Mouse (Mus musculus) gastrocnemius, adult 2 months (tissue): ENCODE results near the gene Tff1. TPM values are rescaled to one million over a fixed set of nuclear protein-coding genes. Genes with fewer than 3 reads are reported as not detected.

Source experiments
- DNase-seq: peaks from one replicate; pipeline ENCODE4 v3.0.0; 2022
- H3K27ac ChIP-seq: fragments of 200-600 bp; 2 replicates; pipeline ENCODE4 v1.8.1; 2022; ENCODE audit warnings: mild to moderate bottlenecking
- H3K4me3 ChIP-seq: fragments of 200-600 bp; 2 replicates; pipeline ENCODE4 v1.8.1; 2022; ENCODE audit warnings: mild to moderate bottlenecking, moderate library complexity
- CTCF ChIP-seq: fragments of 200-600 bp; IDR thresholded peaks from 2 replicates; pipeline ENCODE4 v1.8.1; 2022; ENCODE audit warnings: antibody characterized with exemption, mild to moderate bottlenecking, moderate library complexity
- intact Hi-C: fragments of 180-260 bp; cut with DNase I; formaldehyde crosslinking; loops from one replicate; pipeline ENCODE4 v1.15.1; 2025
- total RNA-seq, 2 experiments: library from RNA; stranded (reverse); gene quantifications; 2 replicates each; pipeline ENCODE4 v1.2.3; 2021

The Tff1 gene
- total RNA-seq, 2 experiments from 2014 or later, result not detected

DNA sequence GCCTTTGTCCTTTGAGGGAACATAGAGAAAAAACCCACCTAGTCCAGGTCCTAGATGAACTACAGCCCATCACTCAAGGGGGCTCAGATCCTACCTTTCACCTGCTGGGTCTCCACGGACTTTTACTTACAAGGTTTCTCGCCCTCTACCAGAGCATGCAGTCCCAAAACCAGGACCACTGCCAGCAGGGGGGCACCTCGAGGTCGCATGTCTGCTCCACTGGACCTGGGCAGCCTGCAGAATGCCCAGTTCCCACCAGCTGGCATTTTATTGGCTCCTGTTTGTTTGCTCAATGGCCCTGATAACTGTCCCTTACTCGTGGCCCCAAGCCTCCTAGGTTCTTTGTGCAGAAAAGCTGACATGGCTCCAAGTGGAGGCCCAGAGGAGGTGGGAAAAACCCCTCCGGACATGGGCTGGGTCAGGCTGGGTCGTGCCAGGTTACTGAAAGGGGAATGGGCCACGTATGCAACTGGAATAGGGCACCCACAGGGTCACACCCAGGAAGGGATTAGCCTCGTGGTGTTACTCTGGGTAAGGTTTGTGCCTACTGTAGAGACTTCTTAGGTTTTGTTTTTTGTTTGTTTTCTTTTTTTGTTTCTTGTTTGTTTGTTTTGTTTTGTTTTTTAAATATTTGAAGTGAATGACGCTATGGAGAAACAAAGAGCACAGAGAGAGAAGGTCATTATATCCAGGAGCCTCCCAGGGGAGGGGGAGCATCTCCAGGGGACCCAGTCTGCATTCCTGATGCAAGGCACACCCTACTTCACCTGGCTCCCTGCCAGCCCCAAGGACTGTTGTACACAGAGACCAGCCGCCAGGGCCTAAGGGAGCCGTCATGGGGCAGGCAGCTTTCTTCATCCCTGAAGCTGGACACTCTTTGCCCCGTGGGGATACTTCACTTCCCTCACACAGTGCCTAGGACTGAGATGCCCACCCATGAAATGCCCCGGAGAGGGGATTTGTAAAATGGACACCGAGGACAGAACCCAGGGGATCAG lies 20.7 kb downstream of the Tff1 start, which contains the start of gene Tff2:
Gene Tff2, minus strand, starts transcription at position 243 of the 998 bp plus-strand sequence.
- TF ChIP-seq CTCF, result no peak
- no peak within 1 kb of the TSS for H3K4me3 ChIP-seq
- no peak for DNase-seq
- H3K27ac ChIP-seq, result no peak within 1 kb of the TSS
- intact Hi-C loops, result no loop called here

DNA sequence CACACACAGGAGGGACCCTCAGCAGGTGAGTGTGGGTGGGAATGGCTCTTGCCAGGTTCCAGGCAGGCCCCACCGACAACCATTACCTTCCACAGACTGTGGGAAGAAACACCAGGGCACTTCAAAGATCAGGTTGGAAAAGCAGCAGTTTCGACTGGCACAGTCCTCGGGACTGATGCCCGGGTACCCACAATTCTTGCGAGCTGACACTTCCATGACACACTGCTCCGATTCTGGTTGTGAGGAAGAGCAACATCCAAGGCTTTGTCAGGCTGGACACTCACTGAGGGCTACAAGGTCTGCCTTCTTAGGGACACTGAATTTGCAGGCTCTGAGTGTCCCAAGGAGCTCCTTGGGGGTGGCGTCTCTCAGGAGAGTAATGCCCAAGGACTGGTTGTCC lies 23.0 kb downstream of the Tff1 start:
- intact Hi-C loops, result no loop called here
- no peak for DNase-seq
- no peak for TF ChIP-seq CTCF
- no peak overlapping the region for H3K4me3 ChIP-seq
- no peak overlapping the region for H3K27ac ChIP-seq

DNA sequence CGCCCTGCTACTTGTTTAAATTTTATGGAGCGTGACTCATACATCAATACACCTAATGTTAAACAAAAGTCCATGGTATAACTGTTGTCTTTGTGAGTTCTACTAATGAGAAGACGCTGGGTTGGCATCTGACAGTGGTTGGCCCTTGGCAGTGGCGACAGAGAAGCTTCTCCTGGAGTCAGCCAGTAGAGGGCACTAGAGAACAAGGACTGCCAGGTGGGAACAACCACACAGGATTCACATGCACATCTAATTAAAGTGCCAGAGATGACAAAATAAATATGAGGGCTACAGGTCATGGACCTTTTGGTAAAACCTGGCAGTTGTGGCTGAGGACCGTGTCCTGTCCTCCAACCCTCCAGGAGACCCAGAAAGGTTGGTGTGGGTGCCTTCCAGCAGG lies 26.7 kb downstream of the Tff1 start:
- no peak overlapping the region for H3K27ac ChIP-seq
- no peak overlapping the region for H3K4me3 ChIP-seq
- DNase-seq, result peak; percentile 56
- intact Hi-C loops, result loop anchor here (1.0 to 10.0 kb wide), 2 partner anchors 49 to 206 kb away; no protein-coding TSS in a partner anchor
- TF ChIP-seq CTCF, result peak; percentile 87

DNA sequence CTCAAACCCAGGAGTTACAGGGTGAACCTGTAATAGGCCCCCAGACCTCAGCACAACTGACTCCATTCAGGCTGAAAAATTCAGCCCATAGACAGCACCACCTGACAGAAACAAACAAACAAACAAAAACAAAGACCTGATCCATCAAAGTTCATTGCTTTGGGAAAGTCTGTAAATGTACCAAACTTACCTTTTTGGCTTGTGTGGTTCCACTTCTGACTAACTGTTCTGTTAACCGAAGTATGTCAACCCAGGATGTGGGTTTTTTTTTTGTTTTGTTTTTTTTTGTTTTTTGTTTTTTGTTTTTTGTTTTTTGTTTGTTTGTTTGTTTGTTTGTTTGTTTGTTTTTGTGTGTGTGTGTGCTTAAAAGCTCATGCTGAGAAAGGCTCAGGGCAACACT lies 28.3 kb downstream of the Tff1 start:
- intact Hi-C loops, result loop anchor here (10.0 kb wide), 1 partner anchor 208 kb away; no protein-coding TSS in a partner anchor
- Histone ChIP-seq H3K27ac (no peak overlapping the region), H3K4me3 (no peak overlapping the region)
- no peak for TF ChIP-seq CTCF
- DNase-seq, result no peak

DNA sequence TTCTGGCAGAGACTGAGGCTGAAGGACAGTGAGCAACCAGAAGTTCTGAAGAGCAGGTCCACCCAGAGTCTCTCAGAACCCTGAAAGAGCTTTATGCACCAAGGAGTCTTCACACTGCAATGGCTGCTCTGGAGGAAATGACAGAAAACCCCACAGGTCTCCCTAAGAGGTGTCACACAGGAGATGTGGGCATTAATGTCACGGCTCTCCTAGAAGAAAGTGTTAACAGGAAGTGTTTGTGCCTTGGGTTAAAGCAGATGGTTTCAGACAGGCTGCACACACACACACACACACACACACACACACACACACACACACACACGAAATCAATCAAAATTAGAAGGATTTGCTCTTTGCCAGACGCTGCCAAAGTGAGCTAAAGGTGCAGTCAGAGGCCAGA lies 28.8 kb downstream of the Tff1 start:
- intact Hi-C loops, result loop anchor here (10.0 kb wide), 1 partner anchor 209 kb away; no protein-coding TSS in a partner anchor
- H3K27ac ChIP-seq, result no peak overlapping the region
- no peak for DNase-seq
- no peak overlapping the region for H3K4me3 ChIP-seq
- TF ChIP-seq CTCF, result no peak

DNA sequence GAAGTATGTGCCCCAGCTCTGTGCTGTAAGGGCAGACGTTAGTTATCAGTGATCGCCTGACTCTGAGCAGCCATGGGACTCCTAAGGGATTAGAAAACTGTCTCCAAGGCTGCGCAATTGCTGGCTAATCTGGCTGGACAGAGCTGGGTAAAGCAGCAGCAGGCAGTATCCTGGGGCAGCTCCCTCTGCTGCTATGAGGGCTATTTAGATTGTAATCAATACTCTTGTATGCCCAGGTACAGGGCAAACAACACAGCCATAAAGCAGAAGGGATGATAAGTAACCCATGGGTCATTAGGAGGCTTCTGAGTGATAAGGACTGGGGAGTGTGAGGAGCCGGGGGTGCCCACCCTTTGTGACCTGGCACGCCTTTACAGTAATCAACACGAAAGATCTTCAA lies 30.2 kb downstream of the Tff1 start:
- no peak for DNase-seq
- TF ChIP-seq CTCF, result no peak
- Histone ChIP-seq H3K4me3 (no peak overlapping the region), H3K27ac (no peak overlapping the region)
- intact Hi-C loops, result loop anchor here (10.0 kb wide), 1 partner anchor 210 kb away; no protein-coding TSS in a partner anchor

- intact Hi-C loops, result loop anchor here (10.0 kb wide), 1 partner anchor 211 kb away; no protein-coding TSS in a partner anchor
- Histone ChIP-seq H3K4me3 (no peak overlapping the region), H3K27ac (no peak overlapping the region)
- no peak for DNase-seq
- no peak for TF ChIP-seq CTCF
Measured at GRCm38 (mm10) chr17:31133776-31134175, 31.3 kb downstream of the Tff1 start.

GRCm38 (mm10) chr17:31131269-31131821 lies 33.7 kb downstream of the Tff1 start:
- TF ChIP-seq CTCF, result no peak
- H3K4me3 ChIP-seq, result no peak overlapping the region
- intact Hi-C loops, result loop anchor here (10.0 kb wide), 1 partner anchor 213 kb away; no protein-coding TSS in a partner anchor
- H3K27ac ChIP-seq, result no peak overlapping the region
- no peak for DNase-seq

- H3K4me3 ChIP-seq, result no peak within 1 kb of the TSS
- TF ChIP-seq CTCF, result no peak
- no peak for DNase-seq
- no peak within 1 kb of the TSS for H3K27ac ChIP-seq
- intact Hi-C loops, result no loop called here
Measured at GRCm38 (mm10) chr17:31129452-31129851, 35.6 kb downstream of the Tff1 start, which contains the start of gene Tff3. Tff3 (minus strand) TSS chr17:31129646.

- intact Hi-C loops, result no loop called here
- H3K4me3 ChIP-seq, result no peak overlapping the region
- H3K27ac ChIP-seq, result no peak overlapping the region
- no peak for DNase-seq
- no peak for TF ChIP-seq CTCF
Measured at GRCm38 (mm10) chr17:31128708-31129318, 36.3 kb downstream of the Tff1 start.

GRCm38 (mm10) chr17:31125548-31126266 lies 39.4 kb downstream of the Tff1 start:
- intact Hi-C loops, result no loop called here

DNA sequence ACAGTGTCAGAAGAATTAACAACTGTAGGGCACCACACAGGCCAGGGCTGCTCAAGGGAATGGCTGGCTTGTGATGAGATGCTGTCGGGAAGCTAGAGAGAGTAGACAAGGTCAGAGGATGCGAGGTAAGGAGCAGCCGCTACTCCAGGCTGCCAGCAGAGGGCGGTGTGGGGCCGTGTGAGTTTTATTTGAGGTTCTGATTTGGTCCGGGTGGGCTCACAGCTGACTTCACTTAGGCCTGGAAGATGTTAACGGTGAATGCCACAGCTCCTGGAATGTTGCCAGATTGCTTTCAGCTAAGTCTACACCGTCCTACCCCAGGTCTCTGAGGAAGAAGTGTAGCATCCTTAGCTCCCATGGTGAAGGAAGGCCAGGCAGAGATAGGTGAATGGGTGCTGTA lies 43.1 kb downstream of the Tff1 start:
- TF ChIP-seq CTCF, result peak; percentile 72
- intact Hi-C loops, result no loop called here
- Histone ChIP-seq H3K27ac (no peak overlapping the region), H3K4me3 (no peak overlapping the region)
- peak; percentile 46 for DNase-seq

More at GRCm38 (mm10) chr17:31125548-31126266, 39.4 kb downstream of the Tff1 start:
- H3K27ac ChIP-seq, result no peak overlapping the region
- no peak for TF ChIP-seq CTCF
- no peak for DNase-seq
- no peak overlapping the region for H3K4me3 ChIP-seq
